Mouse (Mus musculus): Measurements from ENCODE around the gene Catsper2.

GRCm38 (mm10) chr2:121449545-121450011 lies 36.0 kb upstream of the Catsper2 start:
- no peak for TF ChIP-seq GATA1 (IDR thresholded peaks at IDR 0.05; ENCODE audit: low read depth, low read length)
- TF ChIP-seq EP300 (IDR thresholded peaks at IDR 0.05; ENCODE audit: low read depth in 1 of 2, low read length in 2 of 2), result no peak
- no peak for TF ChIP-seq CTCF (IDR thresholded peaks at IDR 0.05 in 2 of 3, conservative IDR thresholded peaks at IDR 0.05 in 1 of 3; ENCODE audit: control insufficient read depth in 1 of 3, insufficient read depth in 1 of 3, low read depth in 2 of 3, low read length in 3 of 3, poor library complexity in 1 of 3, severe bottlenecking in 1 of 3)
- no peak for TF ChIP-seq POLR2A (IDR thresholded peaks at IDR 0.05; ENCODE audit: control insufficient read depth in 1 of 2, insufficient read depth in 1 of 2, low read depth in 1 of 2, low read length in 2 of 2, poor library complexity in 1 of 2)
- no peak for TF ChIP-seq ETS1 (IDR thresholded peaks at IDR 0.05; ENCODE audit: low read depth, low read length)
- no peak for TF ChIP-seq TAL1 (IDR thresholded peaks at IDR 0.05; ENCODE audit: low read length)
- no peak; the same call in 1 of the 2 replicates for TF ChIP-seq HCFC1 (IDR thresholded peaks at IDR 0.05; ENCODE audit: low read depth, low read length)
- TF ChIP-seq MEF2A (IDR thresholded peaks at IDR 0.05; ENCODE audit: extremely low read depth, insufficient replicate concordance, low read depth, low read length, poor library complexity, severe bottlenecking), result no peak
- TF ChIP-seq SMC3 (IDR thresholded peaks at IDR 0.05; ENCODE audit: low read depth, low read length), result no peak
- TF ChIP-seq KAT2A (conservative IDR thresholded peaks at IDR 0.05; ENCODE audit: low read depth, low read length), result no peak
- no peak for TF ChIP-seq ZMIZ1 (IDR thresholded peaks at IDR 0.05; ENCODE audit: low read depth, low read length)
